Mouse (Mus musculus): ENCODE measurements around the gene Chl1. TPM values are rescaled to one million over a fixed set of nuclear protein-coding genes. Genes with fewer than 3 reads are reported as not detected.

Gene Chl1
- polyA plus RNA-seq (2012; rRNA removed), result 1.4 and 2.0 TPM in 2 replicates
- polyA plus RNA-seq (2014; fragmentation: Nextera tagmentation; extraction: Ambion mirVana), result 3.1 and 4.9 TPM in 2 replicates

GRCm38 (mm10) chr6:103510392-103511289 lies at the start of gene Chl1:
Gene Chl1 (plus strand): TSS chr6:103510586.
- peak within 1 kb of the TSS; percentile 54 for H3K4me2 ChIP-seq (replicated peaks; ENCODE audit: low read depth, low read length, severe bottlenecking)
- peaks cover 13% of the 10 kb centered on the region; the same call in 1 of the 2 replicates for H3K4me1 ChIP-seq (ENCODE audit: control insufficient read depth, insufficient read depth, low read length)
- H3K27ac ChIP-seq (replicated peaks; ENCODE audit: low read depth, low read length), result no peak within 1 kb of the TSS
- no peaks in the 10 kb centered on the region for H3K9me3 ChIP-seq (ENCODE audit: control insufficient read depth, low read length)
- peaks cover 41% of the 10 kb centered on the region for H3K27me3 ChIP-seq (ENCODE audit: control insufficient read depth, insufficient read depth, low read length)
- TF ChIP-seq POLR2A (IDR thresholded peaks at IDR 0.05; ENCODE audit: borderline replicate concordance, extremely low read depth, insufficient read depth, insufficient read length), result no peak
- ATAC-seq (ENCODE audit: low FRiP score, low read depth), result 0 out of 2 replicates have a peak, but pooled peaks have one; percentile 44
- 3% methylated on average over 25 of the region's 25 CpGs for WGBS
- peak within 1 kb of the TSS; percentile 36 for H3K4me3 ChIP-seq (replicated peaks; ENCODE audit: low read length)
- H3K9ac ChIP-seq (ENCODE audit: low read depth, low read length, severe bottlenecking), result peak within 1 kb of the TSS; percentile 29; the same call in 1 of the 2 replicates
- H3K36me3 ChIP-seq (ENCODE audit: control insufficient read depth, insufficient read depth, low read length), result no peaks in the 10 kb centered on the region
- DNase-seq (ENCODE audit: low spot score), result peak; percentile 30

- 71% methylated on average over 5 of the region's 5 CpGs for WGBS
- H3K27me3 ChIP-seq (ENCODE audit: control insufficient read depth, insufficient read depth, low read length), result no peaks in the 10 kb centered on the region
- no peak for ATAC-seq (ENCODE audit: low FRiP score, low read depth)
- H3K9me3 ChIP-seq (ENCODE audit: control insufficient read depth, low read length), result no peaks in the 10 kb centered on the region
- H3K27ac ChIP-seq (replicated peaks; ENCODE audit: low read depth, low read length), result no peak overlapping the region
- no peaks in the 10 kb centered on the region for H3K4me1 ChIP-seq (ENCODE audit: control insufficient read depth, insufficient read depth, low read length)
- no peaks in the 10 kb centered on the region for H3K36me3 ChIP-seq (ENCODE audit: control insufficient read depth, insufficient read depth, low read length)
- H3K4me2 ChIP-seq (replicated peaks; ENCODE audit: low read depth, low read length, severe bottlenecking), result no peak overlapping the region
- no peak for DNase-seq (ENCODE audit: low spot score)
- TF ChIP-seq POLR2A (IDR thresholded peaks at IDR 0.05; ENCODE audit: borderline replicate concordance, extremely low read depth, insufficient read depth, insufficient read length), result no peak
- H3K4me3 ChIP-seq (replicated peaks; ENCODE audit: low read length), result no peak overlapping the region
- H3K9ac ChIP-seq (ENCODE audit: low read depth, low read length, severe bottlenecking), result no peak overlapping the region
Measured at GRCm38 (mm10) chr6:103465479-103466080, 44.8 kb upstream of the Chl1 start.

GRCm38 (mm10) chr6:103473316-103473715 lies 37.1 kb upstream of the Chl1 start:
- Histone ChIP-seq H3K4me3 (replicated peaks; ENCODE audit: low read length) (no peak overlapping the region), H3K9me3 (ENCODE audit: control insufficient read depth, low read length) (no peaks in the 10 kb centered on the region), H3K27ac (replicated peaks; ENCODE audit: low read depth, low read length) (no peak overlapping the region), H3K9ac (ENCODE audit: low read depth, low read length, severe bottlenecking) (no peak overlapping the region), H3K36me3 (ENCODE audit: control insufficient read depth, insufficient read depth, low read length) (no peaks in the 10 kb centered on the region), H3K4me1 (ENCODE audit: control insufficient read depth, insufficient read depth, low read length) (no peaks in the 10 kb centered on the region), H3K27me3 (ENCODE audit: control insufficient read depth, insufficient read depth, low read length) (no peaks in the 10 kb centered on the region), H3K4me2 (replicated peaks; ENCODE audit: low read depth, low read length, severe bottlenecking) (no peak overlapping the region)
- WGBS, result 67% methylated on average over 5 of the region's 5 CpGs
- TF ChIP-seq POLR2A (IDR thresholded peaks at IDR 0.05; ENCODE audit: borderline replicate concordance, extremely low read depth, insufficient read depth, insufficient read length), result no peak
- DNase-seq (ENCODE audit: low spot score), result no peak
- no peak for ATAC-seq (ENCODE audit: low FRiP score, low read depth)

- no peak for TF ChIP-seq POLR2A (IDR thresholded peaks at IDR 0.05; ENCODE audit: borderline replicate concordance, extremely low read depth, insufficient read depth, insufficient read length)
- Histone ChIP-seq H3K9me3 (ENCODE audit: control insufficient read depth, low read length) (no peaks in the 10 kb centered on the region), H3K4me1 (ENCODE audit: control insufficient read depth, insufficient read depth, low read length) (no peaks in the 10 kb centered on the region), H3K4me2 (replicated peaks; ENCODE audit: low read depth, low read length, severe bottlenecking) (no peak overlapping the region), H3K4me3 (replicated peaks; ENCODE audit: low read length) (no peak overlapping the region), H3K27me3 (ENCODE audit: control insufficient read depth, insufficient read depth, low read length) (no peaks in the 10 kb centered on the region), H3K27ac (replicated peaks; ENCODE audit: low read depth, low read length) (no peak overlapping the region), H3K9ac (ENCODE audit: low read depth, low read length, severe bottlenecking) (no peak overlapping the region), H3K36me3 (ENCODE audit: control insufficient read depth, insufficient read depth, low read length) (no peaks in the 10 kb centered on the region)
- no peak for DNase-seq (ENCODE audit: low spot score)
- ATAC-seq (ENCODE audit: low FRiP score, low read depth), result no peak
- WGBS, result 84% methylated on average over 1 of the region's 1 CpGs
Measured at GRCm38 (mm10) chr6:103487199-103487598, 23.2 kb upstream of the Chl1 start.

- Histone ChIP-seq H3K27me3 (ENCODE audit: control insufficient read depth, insufficient read depth, low read length) (no peaks in the 10 kb centered on the region), H3K4me2 (replicated peaks; ENCODE audit: low read depth, low read length, severe bottlenecking) (no peak overlapping the region), H3K36me3 (ENCODE audit: control insufficient read depth, insufficient read depth, low read length) (no peaks in the 10 kb centered on the region), H3K4me3 (replicated peaks; ENCODE audit: low read length) (no peak overlapping the region), H3K9ac (ENCODE audit: low read depth, low read length, severe bottlenecking) (no peak overlapping the region), H3K9me3 (ENCODE audit: control insufficient read depth, low read length) (no peaks in the 10 kb centered on the region), H3K27ac (replicated peaks; ENCODE audit: low read depth, low read length) (no peak overlapping the region), H3K4me1 (ENCODE audit: control insufficient read depth, insufficient read depth, low read length) (no peaks in the 10 kb centered on the region)
- ATAC-seq (ENCODE audit: low FRiP score, low read depth) (no peak), DNase-seq (ENCODE audit: low spot score) (no peak)
- WGBS, result 12% methylated on average over 4 of the region's 4 CpGs
- no peak for TF ChIP-seq POLR2A (IDR thresholded peaks at IDR 0.05; ENCODE audit: borderline replicate concordance, extremely low read depth, insufficient read depth, insufficient read length)
Measured at GRCm38 (mm10) chr6:103498404-103498803, 12.0 kb upstream of the Chl1 start.

All from limb, embryonic 14.5 days (tissue).